Mouse (Mus musculus) c-Kit-positive CD71-positive TER-119-negative erythroid progenitor cells, embryonic 14.5 days (primary cell): ENCODE measurements at regions not wholly inside any gene's neighbourhood (a gene's known extent, or its start where the extent isn't known, plus 50 kb on each side); places are given as distances from the start of the nearest gene placed in this dataset.

Experiments used
- DNase-seq: peaks from one replicate; pipeline ENCODE4 v3.0.0-alpha.2; 2013; ENCODE audit warnings: low read depth

DNA sequence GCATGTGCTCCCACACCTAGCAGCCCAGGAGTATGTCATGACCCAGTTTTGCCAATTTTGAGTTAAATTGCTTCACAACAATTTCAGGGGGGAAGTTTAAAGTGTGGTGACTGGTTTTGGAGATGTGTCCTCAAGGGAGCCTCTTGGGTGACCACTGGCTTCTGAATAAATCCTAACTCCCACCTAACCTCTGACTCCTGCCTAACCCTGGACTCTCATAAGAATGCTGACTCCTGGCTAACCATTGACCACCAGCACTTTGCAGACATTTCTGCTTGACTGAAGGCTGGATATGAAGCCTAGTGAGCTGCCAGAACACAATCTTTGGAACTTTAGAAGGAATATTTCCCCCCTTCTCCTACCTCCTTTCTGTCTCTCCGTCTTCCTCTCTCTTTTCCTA is 133.3 kb upstream of the Tmpo start:
- no peak for DNase-seq

DNA sequence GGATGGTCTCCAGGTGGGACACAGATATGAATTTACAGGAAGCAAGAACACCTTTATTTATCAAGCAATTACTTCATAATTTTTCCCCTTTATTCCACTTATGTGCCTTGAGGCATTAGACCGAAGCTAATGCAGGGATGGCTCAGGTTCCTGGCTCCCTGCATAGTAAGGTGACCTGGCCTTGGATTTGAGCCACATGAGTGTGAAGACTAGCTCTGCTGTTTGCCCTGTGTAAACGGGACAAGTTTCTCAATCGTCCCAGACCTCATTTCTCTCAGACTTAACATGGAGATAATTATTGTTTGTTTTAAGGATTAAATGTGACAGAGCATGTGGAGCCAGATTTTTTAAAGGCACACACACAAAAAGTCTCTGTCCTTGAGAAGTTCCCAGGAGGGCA is 132.2 kb upstream of the Tmpo start:
- DNase-seq, result no peak

DNA sequence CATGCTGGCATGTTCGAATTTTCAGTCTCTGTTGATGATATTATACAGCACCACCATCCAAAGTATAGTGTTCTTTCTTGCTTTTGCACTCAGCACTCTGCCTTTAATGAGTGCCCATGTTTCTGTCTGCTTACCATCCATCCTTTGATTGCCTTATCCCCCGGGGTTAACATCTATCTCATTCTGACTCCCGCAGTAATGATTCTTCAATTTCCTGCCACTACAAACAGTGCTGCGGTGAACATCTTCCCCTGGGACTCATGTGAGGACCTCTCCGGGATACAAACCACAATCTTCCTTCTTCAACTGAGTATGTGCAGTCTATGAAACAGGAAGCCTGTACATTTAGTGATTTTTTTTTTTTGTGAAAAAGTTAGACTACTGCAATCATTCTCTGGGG is 131.8 kb upstream of the Tmpo start:
- no peak for DNase-seq

DNA sequence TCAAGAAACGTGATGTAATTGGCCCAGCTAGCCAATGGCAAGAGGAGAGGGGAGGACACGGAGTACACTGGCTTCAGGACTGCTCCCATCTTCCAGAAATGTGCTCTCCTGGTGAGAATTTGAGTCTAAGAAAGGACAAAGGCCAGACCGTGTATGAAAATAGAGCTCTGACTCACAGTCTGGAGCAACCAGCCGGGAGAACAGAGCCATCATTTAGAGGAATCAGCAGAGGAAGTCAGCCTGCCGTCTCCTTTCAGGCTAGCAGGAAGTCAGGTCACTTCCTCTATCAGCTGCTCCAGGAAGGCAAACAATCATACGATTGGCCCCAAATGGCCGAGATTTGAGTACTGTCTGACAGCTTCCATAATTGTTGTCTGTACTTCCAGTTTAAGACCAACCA is 119.0 kb upstream of the Tmpo start:
- no peak for DNase-seq

DNA sequence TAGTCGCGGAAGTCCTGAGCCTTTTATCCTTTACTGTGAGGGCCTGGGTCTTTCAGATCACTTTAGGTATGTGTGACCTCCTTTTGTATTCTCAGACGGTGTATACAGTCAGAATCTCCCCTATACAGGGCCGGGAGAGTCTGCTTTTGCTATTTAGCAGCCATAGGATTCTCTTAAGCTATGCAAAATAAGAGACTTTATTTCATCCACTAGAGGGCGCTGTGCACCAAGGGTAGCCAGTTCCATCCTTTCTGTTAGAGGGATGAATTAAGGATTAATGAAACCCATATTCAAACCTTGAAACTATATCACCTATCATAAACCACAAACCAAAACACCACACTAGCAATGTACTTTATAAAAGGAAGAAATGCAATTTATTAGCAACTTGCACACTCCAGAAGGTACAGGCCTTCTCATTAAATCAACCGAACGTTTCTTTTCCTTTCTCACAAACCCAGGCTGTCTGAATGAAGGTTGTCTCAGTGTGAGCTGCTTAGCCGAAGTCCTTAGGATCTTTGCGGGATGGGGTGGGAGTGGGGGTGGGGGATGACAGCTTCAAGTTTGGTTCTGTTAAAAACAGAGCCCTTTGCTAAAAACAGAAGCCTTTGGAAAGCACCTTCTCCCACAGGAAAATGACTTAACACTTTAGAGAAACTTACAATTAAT is 116.8 kb upstream of the Tmpo start:
- DNase-seq, result peak; percentile 32

DNA sequence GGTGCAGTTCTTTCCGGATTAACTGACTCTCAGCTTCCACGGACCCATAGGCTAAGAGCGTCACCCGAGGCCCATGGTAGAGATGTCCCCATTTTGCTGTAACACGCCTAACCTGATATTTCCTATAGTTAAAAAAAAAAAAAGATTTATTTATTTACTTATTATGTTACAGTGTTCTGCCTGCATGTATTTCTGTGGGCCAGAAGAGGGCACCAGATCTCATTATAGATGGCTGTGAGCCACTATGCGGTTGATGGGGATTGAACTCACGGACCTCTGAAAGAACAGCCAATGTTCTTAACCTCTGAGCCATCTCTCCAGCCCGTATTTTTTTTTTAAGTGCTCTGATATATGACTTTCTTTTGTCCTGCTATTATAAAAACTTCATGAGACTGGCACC is 114.2 kb upstream of the Tmpo start:
- no peak for DNase-seq

DNA sequence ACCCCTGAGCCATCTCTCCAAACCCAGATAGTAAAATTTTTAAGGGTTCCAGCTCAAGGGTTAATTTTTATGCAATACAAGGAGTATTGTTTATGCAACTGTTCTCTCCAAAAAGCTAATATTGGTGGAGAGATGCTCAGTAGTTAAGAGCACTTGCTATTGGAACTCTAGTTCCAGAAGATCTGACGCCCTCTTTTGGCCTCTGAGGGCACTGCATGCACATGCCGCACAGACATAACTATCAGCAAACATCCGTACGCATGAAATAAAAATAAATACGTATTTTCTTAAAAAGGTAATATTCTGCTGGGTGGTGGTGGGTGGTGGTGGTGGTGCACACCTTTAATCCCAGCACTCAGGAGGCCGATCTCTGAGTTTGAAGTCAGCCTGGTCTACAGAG is 112.1 kb upstream of the Tmpo start:
- no peak for DNase-seq

DNA sequence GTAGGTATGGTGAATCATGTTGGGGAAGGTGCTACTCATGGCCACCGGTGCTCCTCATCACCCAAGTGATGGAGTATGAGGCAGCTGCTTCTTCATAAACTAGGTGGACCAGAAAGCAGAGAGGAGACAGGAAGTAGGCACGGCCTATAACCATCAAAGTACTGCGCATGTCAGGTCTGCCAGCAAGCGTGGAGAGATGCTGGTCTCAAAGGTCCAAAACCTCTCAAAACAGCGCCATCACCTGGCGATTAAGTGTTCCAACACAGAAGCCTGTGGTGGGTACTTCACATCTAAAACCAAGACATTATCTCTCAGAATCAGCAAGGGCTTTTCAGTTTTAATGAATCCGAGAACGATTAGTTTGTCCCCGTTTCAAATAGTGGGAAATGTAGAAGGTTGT is 103.1 kb upstream of the Tmpo start:
- no peak for DNase-seq

DNA sequence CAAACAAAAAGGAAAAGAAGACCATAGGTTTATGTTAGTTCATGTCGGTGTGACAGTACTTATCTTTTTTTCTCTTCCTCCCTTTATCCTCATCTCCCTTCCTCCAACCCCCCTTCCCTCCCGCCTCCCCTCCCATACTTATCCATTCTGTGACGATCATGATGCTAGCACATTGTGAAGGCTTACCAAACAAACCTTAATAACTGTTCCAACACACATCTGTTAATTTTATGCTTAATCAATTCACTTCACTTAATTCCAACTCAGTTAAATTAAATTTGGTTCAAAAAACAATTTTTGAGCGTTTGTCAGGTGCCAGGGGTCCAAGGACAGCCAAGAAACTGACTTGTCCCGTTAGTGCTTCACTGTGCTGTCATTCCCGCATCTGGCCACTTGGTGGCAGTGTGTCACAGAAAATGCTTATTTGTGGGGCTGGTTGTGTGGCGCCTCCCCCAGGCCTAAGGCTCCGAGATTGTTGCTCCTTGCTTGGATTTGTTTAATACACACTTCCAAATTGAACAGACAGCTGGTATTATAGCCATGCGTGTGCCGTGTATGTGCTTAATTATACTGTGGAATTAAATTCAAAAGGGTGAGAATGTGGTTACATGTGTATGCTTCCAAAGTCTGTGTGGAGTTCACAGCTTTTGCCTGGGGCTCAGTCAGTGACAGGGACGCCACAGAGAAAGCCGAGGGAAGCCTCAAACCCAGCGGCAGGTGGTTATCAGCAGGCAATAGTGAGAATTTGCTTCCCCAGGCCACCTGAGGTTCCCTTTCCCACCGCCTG is 90.0 kb upstream of the Tmpo start:
- peak; percentile 89 for DNase-seq

DNA sequence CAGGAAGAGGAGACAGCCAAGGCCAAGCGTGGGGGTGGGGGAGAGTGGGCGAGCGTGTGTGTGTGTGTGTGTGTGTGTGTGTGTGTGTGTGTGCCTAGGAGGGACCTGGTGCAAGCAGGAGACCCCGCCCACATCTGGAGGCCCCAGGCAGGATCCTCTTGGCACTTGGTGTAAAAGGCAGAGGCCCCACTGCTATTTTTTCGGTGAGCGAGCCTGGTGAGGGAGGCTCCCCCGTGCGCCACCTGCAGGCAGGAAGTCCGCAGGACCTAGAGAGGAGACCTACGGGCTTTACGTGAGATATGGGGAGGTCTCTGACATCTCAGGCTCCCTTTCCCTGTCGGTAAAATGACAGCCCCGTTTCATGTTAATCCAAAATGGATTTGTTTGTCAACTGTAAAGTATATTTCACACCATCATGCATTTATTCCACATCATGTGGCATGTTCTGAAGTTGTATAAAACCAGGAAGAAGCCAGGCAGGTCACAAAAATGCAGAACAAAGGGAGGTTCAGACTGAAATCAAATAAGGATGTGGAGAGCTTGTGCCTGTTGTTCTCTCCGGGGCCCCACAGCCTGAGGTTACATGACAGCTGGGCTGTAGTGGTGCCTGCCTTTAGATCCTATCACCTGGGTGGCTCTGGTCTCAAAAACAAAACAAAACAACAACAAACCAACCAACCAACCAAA is 89.3 kb upstream of the Tmpo start:
- DNase-seq, result peak; percentile 66

DNA sequence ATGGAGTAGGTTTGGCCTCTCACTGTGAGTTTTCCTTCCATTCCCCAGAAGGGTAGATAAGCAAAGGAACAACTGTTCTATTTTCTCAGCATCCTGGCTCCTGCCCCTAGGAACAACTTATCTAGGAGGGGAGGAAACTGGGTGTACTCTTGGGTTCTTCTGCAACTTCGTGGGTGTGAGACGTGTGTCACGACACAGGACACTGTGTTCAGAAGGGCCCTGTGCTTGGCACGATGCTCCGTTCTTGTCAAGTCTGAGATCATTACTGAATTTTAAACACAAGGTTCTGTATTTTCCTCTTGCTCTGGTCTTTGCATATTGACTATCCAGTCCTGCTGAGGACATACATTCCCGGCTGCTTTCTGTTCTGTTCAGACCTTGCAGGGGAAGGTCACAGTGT is 86.8 kb upstream of the Tmpo start:
- DNase-seq, result no peak

DNA sequence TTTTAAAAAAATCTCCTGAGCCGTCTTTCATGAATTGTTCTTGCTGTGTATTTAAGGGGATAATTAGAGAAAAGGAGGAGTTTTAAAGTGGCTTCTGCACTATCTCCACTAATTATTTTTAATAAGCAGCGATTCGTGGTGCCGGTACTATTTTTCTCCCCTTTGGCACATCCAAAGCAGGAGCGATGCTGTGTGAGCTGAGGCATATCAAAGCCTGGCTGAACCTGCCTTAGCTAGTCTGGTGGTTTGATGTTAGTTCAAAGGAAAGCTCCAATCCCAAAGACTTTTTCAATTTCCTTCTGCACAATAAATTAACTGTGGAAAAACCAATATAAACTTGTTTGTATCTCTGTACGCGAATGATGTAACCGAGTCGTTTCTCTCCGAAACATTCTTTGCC is 79.3 kb upstream of the Tmpo start:
- DNase-seq, result no peak

DNA sequence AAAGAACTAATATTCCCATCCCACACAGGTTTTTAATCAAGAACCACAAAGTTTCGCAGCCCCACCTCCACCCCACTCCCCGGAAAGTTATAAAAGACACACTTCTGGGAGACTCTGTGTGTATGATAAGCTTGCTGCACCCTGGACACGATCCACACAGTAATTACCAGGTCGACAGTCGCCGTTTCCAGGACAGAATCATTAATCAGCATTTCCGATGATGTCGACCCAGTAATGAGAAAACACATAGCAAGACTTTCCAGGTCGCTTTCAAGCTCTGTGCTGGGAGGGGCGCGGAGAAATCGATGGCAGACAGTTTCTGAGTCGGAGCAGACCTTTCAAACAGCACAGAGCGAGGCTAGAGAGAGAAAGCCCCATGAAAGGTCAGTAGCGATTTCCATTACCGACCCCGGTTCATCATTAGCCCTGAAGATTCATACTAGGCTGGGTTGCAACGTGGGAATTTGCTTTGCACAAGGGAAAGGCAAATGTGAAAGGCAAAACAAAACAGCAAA is 68.6 kb upstream of the Tmpo start:
- DNase-seq, result no peak

DNA sequence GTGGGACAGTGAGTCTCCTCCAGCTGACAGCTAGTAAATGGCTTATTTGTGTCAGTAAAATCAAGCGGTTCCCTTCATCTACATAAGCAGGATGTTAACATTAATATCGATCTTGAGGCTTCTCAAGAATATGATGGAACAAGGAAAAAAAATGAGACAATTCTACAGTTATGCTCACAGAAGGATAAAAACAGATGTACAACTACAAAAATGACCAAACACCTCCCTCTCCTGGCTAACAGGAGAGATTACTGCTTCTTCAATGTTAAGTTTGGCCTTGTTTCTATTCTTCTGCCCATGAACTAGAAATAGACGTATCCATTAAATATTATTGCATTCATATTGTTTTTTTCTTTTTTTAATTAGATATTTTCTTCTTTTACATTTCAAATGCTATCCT is 63.2 kb upstream of the Tmpo start:
- no peak for DNase-seq

DNA sequence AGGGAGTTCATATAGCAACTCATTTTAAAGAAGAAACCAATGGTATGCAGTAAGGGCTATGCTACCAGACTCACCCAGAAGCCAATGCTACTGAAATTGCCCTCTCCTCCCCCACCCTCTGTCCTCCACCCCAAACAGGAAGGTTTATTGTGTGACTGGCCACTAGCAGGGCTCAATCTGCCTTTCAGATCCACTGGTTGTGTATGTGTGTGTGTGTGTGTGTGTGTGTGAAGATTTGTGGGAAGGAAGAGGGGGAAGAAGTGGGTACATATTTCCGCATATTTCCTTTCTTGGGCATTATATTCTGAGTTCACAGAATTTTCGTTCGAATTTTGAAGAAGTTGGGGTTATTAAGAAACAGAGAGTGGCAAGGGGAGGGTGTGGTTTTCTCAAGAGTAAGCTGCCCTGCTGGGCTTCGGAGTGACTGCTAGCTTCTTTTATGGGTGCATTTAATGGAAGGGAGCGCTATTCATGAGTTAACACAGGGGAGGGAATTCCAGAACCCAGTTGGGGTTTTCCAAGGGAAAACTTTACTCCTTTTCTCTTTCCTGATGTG is 61.5 kb upstream of the Tmpo start:
- no peak for DNase-seq

DNA sequence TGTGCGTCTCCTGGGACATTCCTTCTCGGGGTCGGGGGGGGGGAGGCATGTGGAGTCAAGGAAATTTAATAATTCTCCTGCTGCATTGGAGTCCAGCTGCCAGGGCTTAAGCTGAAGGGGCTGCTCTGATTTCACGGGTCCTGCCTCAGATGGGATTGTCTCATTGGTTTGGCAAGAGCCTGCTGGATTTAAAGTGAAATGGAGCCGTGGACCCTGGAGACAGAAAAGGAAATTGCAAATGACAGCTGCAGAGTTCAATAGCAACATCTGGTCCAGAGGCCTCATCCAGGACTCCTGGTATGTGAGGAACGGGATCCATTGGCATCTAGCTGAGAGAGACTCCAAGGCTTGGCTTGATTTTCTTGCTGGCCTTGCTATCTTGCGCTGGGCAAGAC is 60.5 kb upstream of the Tmpo start:
- no peak for DNase-seq

DNA sequence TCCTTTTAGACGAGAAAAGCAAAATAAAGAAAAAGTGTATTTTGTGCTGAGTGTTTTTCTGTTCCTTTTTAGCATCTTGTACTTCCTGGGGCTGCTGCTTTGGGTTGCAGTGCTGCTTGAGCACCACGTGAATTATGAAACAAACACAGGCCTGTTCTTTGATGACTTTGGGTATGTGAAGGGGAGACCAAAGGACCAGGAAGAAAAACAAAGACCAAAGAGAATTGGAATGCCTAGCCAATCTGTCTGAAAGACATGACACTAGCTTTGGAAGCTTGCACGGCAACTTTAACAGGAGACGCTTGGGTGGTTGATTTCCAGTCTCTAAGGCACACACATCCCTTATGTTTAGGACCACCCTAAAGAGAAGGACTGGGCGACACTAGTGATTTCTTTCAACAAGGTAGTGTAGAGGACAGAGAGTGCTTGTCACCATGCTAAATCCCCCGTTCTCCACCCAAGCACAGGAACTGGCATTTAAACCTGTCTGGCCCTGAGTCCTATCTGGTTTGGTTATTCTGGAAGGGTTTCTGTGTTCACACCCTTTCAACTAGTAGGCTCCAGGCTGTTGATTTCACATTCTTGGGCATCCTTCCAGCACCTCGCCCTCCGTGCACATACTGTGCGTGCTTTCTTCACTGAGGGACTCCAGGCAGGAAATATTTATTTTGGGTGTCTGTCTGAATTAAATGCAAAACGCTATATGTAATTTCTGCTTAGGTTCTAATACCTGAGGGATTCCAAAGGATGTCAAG is 59.9 kb upstream of the Tmpo start:
- DNase-seq, result no peak

DNA sequence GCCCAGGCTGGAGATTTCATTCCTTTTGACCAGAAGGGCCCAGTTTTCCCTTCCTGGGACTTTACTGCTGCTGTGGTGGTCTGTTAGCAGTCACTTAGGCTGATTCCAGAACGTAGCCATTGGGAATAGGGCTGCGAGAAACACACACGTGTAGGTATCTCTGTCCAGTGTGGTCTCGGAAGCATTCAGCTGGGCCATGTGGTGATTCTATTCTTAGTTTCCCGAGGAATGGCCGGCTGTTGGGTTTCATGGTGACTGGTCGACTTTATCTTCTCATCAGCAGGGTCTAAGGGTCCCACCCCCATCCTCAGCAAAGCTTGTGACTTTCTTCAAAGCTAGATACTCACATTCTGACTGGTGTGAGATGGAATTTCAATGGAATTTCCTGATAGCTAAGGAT is 59.2 kb upstream of the Tmpo start:
- DNase-seq, result no peak

DNA sequence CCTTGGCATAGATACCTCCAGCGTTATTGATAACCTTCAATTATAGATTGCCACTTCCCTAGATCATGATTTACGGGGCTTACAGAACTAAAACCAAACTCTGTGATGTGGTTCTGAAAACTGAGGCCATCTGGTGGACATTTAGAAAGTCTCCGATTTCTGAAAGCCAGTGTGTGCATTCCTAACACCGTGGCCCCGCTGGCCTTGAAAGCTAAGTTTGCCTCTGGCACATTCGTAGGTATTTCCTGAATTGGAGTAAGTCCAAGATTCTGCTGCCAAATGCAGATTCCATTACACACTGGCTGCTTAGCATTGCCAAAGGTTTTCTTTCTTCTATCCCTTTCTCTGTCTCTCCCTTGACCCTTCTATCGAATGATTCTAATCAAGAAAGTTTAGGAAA is 55.7 kb upstream of the Tmpo start:
- no peak for DNase-seq

DNA sequence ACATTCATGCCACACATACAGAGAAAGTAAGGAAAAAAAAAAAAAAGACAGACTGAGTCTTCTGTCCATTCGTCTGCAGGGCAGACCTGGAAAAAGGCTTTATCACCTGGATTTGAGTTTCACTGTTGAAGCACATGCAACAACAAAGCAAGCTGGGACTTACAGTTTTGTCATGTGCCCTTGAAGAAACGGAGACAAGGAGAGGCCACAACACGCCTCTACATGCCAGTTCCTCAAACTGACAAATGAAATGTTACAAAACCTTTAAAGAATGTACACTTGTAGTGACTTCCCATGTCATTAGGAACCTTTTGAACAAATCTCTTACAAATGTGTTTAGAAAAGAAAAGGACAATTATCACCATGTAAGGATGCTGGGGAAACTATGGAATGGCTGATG is 53.6 kb upstream of the Tmpo start:
- no peak for DNase-seq
